Mouse (Mus musculus) erythroid progenitor cell, adult 5-6 weeks (primary cell): ENCODE measurements around the gene Fam120b. TPM values are rescaled to one million over a fixed set of nuclear protein-coding genes. Genes with fewer than 3 reads are reported as not detected.
"Not testable (repeated sequence)": the region's sequence is repeated elsewhere in the genome, so short reads cannot be mapped to it uniquely, and the experiment has no call there.

ENCODE experiments used
- ATAC-seq: replicated peaks from 2 replicates; pipeline ENCODE4 v1.8.0; 2016; ENCODE audit warnings: moderate number of reproducible peaks, mild to moderate bottlenecking, moderate TSS enrichment, inconsistent platforms; ENCODE audit not compliant: poor library complexity, low FRiP score, severe bottlenecking
- total RNA-seq, 2 experiments: library from RNA; stranded (forward) in 1 of 2; stranded (reverse) in 1 of 2; fragments of 150-400 nt in 1 of 2; fragments of 186-747, 209-891 nt in 1 of 2; gene quantifications; 2 replicates each; pipeline versions ENCODE4 v1.2.3 to v1.2.4; 2015 to 2017; ENCODE audit warnings: low replicate concordance in 2 of 2

Gene Fam120b
- total RNA-seq, 2 experiments from 2014 or later, result 2.9 to 5.9 TPM

DNA sequence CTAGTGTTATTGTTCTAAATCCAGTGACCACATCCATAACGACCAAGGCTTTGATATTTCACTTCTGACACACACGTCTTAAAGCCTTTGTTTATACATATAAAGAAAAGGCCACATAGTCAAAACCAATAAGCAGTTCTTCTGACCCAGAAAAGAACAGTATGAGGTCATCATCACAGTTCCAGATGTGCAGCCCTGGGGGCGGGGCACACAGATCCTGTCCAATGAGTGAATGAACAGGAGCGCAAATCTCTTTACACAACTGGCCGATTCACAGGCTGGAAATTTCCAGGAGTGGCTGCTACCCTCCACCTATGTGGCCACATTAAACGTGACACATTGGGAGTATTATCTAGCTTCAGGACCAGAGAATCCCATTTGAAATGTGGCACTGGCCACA, 33.4 kb downstream of the Fam120b start:
- ATAC-seq, result no peak

GRCm38 (mm10) chr17:15429937-15430336, 33.9 kb downstream of the Fam120b start:
- ATAC-seq, result no peak

DNA sequence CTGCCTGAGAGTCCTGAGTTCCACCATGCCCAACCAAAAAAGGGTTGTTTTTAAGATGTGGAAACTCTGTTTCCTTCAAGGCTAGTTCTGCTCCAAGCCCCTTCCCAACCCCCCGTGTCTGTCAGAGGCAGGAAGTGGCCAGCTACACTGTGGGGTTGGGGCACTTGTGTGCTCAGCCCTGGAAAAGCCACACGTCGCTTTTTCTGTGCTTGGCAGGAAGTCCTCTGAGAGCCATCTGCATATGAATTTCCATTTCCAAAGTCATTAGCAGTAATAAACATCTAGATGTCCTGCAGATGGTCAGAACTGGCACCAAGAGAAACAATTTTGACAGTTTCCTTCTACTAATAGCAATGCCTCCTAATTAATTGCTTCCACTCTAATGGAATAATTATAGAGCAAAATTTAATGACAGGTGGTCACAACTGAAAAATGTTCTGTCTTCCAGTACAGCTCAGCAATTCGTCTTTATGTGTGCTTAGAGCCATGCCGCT, 35.1 kb downstream of the Fam120b start:
- ATAC-seq, result no peak

DNA sequence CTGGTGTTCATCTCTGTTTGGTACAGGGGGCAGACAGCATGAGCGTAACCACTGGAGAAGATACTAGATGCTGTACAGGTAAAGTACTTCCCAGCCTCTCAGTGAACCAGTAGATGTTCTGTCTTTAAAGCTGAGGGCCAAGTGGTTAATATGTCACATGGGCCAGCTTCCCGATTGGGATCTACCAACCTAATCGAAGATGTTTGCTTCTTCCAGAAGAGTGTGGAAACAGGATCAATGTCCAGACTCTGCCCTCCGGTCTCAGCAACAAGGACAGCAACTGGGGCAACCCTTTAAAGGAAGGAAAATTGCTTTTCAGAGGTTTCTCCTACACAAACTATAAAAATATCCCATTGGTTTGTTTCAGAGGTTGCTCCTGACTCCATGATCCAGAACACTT, 35.5 kb downstream of the Fam120b start:
- ATAC-seq, result no peak

- ATAC-seq, result no peak
These were observed 36.0 kb downstream of the Fam120b start for GRCm38 (mm10) chr17:15432036-15432435.

DNA sequence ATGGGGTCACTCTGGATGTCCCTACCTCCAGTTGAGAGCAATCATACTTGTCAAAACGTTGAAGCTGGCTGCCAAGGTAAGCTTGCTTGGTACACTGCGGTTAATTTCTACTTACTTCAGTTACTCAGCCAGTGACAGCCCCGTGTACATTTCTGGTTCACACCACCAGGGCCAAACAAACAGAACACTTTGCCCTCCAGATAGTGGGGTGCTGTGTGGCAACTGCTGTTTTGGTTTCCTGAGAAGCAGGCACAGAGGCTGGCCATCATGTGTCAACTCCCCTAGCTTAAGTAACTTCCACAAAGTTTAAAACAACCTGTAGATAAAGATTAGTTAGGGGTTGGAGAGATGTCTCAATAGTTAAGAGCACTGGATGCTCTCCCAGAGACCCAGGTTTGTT, 38.7 kb downstream of the Fam120b start:
- ATAC-seq, result no peak

- ATAC-seq, result no peak
These were observed 44.1 kb downstream of the Fam120b start for GRCm38 (mm10) chr17:15440067-15440462.

DNA sequence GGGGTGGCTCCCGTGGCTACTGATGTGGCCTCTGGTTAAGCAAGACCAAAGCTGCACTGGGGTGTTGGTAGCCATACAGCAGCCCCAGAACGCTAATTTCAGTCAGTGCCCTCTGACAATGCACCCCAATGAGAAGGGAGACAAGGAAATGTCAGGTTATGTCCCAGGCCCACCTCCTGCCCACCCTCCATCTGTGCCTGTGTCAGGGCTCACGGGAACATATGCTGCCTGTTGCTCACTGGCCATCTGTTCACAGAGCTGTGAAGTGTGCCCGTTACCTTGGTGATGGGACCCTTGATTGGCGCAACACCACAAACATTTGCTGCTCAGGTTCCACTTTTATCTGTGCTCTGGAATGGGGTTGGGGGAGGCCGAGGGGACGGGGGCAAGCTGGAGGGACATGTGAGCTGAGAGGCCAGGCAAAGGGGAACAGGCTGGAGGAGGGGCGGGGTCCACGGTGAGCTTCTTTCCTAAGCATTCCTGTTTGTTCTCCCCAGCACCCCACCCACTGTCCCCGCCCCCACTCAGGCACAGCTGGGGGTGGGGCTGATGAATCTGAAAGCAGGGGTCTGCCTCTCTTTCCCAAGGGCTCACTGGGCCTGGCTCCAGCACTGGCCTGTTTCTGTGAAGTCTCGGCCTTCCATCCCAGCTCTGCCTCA, 44.6 kb downstream of the Fam120b start:
- ATAC-seq, result no peak

DNA sequence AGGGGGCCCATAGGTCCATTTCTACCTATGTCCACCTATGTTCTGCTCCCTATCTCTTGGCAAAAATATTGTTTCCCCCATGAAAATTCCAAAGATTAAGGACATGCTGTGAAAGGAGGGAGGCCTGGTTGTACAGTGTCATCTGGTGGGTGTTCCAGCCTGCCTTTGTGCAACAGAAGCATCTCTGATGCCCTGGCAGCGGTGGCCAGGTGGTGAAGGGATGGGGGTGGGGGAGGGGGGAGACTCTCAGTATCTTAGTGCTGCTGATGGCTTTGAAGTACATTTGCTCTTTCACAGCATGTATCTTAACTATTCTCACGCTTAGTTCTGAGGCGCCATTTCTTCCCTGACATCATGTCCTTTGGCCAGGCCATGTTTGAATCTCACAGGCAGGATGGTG, 49.4 kb downstream of the Fam120b start:
- no peak for ATAC-seq

DNA sequence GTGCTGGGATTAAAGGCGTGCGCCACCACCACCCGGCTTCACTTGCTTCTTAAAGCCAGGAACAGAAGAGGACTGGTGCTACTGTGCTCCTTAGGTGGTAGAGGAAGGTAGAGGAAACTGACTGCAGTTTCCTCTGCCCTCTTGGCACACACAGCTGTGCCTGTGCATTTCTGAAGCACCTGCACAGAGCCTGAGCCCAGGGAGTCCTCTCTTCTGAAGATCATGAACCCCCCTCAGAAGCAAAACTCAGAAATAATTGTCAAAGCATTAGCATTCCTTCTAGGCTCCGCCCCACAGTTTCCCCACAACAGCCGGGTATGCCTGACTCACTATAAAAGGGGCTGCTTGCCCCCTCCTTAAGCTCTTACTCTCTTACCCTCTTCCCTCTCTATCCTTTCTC, 51.8 kb downstream of the Fam120b start:
- no peak for ATAC-seq

GRCm38 (mm10) chr17:15449144-15449543, 53.1 kb downstream of the Fam120b start:
- not testable (repeated sequence) for ATAC-seq

DNA sequence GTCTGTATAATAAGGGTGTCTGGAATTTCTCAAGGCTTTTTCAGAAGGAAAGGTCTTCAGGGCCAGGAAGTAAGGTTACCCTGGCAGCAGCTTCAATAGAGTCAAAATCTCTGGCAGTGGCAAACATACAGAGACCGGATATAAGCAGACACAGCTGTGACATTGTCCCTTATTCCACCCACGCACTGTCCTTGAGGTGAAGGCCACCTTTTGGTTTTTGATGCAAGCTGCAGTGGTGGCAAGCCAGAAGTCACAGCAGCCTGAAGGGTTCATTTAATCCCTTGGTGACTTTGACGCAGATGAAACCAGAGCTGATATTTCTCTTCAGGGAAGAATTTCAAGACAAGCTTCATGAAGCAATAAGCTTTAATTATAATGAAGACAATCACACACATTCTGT, 53.6 kb downstream of the Fam120b start:
- no peak for ATAC-seq

GRCm38 (mm10) chr17:15455203-15455602, 59.2 kb downstream of the Fam120b start:
- no peak for ATAC-seq

- ATAC-seq, result no peak
These were observed 60.6 kb downstream of the Fam120b start for GRCm38 (mm10) chr17:15456595-15456994.

GRCm38 (mm10) chr17:15459761-15460160, 63.8 kb downstream of the Fam120b start:
- ATAC-seq, result no peak

DNA sequence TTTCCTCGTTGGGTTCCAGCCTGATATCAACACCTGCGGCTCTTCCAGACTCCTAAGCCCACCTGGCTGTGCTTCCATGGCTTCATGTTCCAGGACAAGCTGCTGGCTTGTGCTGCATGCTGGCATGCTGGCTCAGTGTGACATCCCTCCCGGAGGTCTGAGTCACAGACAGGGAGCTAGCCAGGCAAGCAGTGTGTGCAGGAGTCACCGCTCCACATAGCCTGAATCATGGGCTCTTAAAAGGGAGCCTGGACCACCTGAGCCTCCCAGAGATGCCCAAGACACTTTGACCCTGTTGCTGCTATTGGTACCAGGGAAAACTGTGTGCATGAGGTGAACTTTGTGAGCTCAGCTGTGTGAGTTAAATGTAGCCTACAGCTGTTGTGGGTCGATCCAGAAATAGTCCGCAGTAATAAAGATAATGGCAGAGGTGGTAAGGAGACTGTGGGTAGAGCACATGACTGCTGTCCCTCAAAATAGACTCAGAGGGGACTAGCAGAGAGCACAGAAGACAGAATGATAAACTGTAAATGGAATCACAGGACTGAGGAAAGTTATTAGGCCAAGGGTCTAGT, 66.0 kb downstream of the Fam120b start:
- ATAC-seq, result no peak

GRCm38 (mm10) chr17:15467669-15468068, 71.7 kb downstream of the Fam120b start:
- peak; percentile 67 for ATAC-seq

DNA sequence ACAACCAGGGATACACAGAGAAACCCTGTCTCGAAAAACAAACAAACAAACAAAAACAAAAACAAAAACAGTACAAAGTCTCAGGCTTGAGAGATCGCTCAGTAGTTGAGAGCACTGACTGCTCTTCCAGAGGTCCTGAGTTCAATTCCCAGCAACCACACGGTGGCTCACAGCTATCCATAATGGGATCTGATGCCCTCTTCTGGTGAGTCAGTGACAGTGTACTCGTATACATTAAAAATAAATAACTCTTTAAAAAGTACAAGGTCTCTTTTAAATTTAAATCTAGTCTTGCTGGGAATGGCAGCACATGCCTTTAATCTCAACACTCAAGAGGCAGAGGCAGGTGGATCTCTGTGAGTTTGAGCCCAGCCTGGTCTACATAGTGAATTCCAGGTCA, 76.7 kb downstream of the Fam120b start:
- ATAC-seq, result no peak
